Mouse (Mus musculus) lung, embryonic 14.5 days (tissue): Measurements from ENCODE around the gene Aldh3b1. TPM values are rescaled to one million over a fixed set of nuclear protein-coding genes. Genes with fewer than 3 reads are reported as not detected.

Source experiments
- ATAC-seq: fragments of 200-750 bp; cut with Nextera tagmentation; 2 replicates; pipeline ENCODE4 v1.8.0; 2017; ENCODE audit warnings: mild to moderate bottlenecking, moderate TSS enrichment, moderate library complexity; ENCODE audit not compliant: insufficient read depth
- DNase-seq: peaks from one replicate; pipeline ENCODE4 v3.0.0-alpha.2; 2015
- H3K27ac ChIP-seq: fragments of 300-500 bp; sonication (generic); 2 replicates; pipeline ENCODE4 v1.5.1; 2014; ENCODE audit warnings: low read depth, mild to moderate bottlenecking, moderate library complexity
- H3K27me3 ChIP-seq: fragments of 300-500 bp; sonication (generic); 2 replicates; pipeline ENCODE4 v1.6.1; 2014; ENCODE audit warnings: low read length, control low read depth; ENCODE audit not compliant: insufficient read depth
- H3K36me3 ChIP-seq: fragments of 300-500 bp; sonication (generic); 2 replicates; pipeline ENCODE4 v1.6.1; 2014; ENCODE audit warnings: control low read depth; ENCODE audit not compliant: insufficient read depth
- H3K4me1 ChIP-seq: fragments of 300-500 bp; sonication (generic); 2 replicates; pipeline ENCODE4 v1.6.1; 2014; ENCODE audit warnings: antibody characterized with exemption, control low read depth; ENCODE audit not compliant: insufficient read depth
- H3K4me2 ChIP-seq: fragments of 300-500 bp; sonication (generic); 2 replicates; pipeline ENCODE4 v1.6.1; 2014; ENCODE audit warnings: mild to moderate bottlenecking
- H3K4me3 ChIP-seq: fragments of 300-500 bp; sonication (generic); 2 replicates; pipeline ENCODE4 v1.5.1; 2014; ENCODE audit warnings: low read depth, low read length
- H3K9ac ChIP-seq: fragments of 300-500 bp; sonication (generic); 2 replicates; pipeline ENCODE4 v1.6.1; 2014
- H3K9me3 ChIP-seq: fragments of 300-500 bp; sonication (generic); 2 replicates; pipeline ENCODE4 v1.6.1; 2016; ENCODE audit warnings: low read depth, low read length, control low read depth
- CTCF ChIP-seq: IDR thresholded peaks from 2 replicates; pipeline ENCODE4 v1.5.1; 2016; ENCODE audit warnings: antibody characterized with exemption, low read depth
- WGBS: fragments of 180-500 bp; shearing (Covaris S2); extraction: QIAGEN DNeasy Blood & Tissue Kit; methylation state at CpG from one replicate; pipeline ENCODE4 v1.1.7; 2014; 5-methylcytosine and 5-hydroxymethylcytosine counted together
- polyA plus RNA-seq: library from polyadenylated mRNA; unstranded; fragments of >200 nt; fragmentation: Nextera tagmentation; extraction: Ambion mirVana; gene quantifications from 2 replicates; pipeline ENCODE4 v1.2.1, GENCODE M21; 2014

Aldh3b1 gene
- polyA plus RNA-seq, 1 experiment from 2014 or later, result 3.6 TPM

GRCm38 (mm10) chr19:3930262-3931057, 852 bp upstream of the Aldh3b1 start:
- peak; percentile 61 for DNase-seq
- H3K4me2 ChIP-seq, result peak overlapping the region; percentile 27; the same call in 1 of the 2 replicates
- no peaks in the 10 kb centered on the region for H3K36me3 ChIP-seq
- H3K27ac ChIP-seq, result peak overlapping the region; percentile 89
- no peak overlapping the region for H3K4me3 ChIP-seq
- H3K9ac ChIP-seq, result no peak overlapping the region
- H3K4me1 ChIP-seq, result peaks cover 19% of the 10 kb centered on the region
- TF ChIP-seq CTCF, result no peak
- H3K27me3 ChIP-seq, result no peaks in the 10 kb centered on the region
- 52% methylated on average over 21 of the region's 21 CpGs for WGBS
- H3K9me3 ChIP-seq, result no peaks in the 10 kb centered on the region
- ATAC-seq, result no peak

GRCm38 (mm10) chr19:3928779-3929178, 829 bp downstream of the Aldh3b1 start:
- Histone ChIP-seq H3K27me3 (no peaks in the 10 kb centered on the region), H3K4me1 (peaks cover 16% of the 10 kb centered on the region), H3K4me3 (no peak overlapping the region), H3K36me3 (no peaks in the 10 kb centered on the region), H3K9me3 (no peaks in the 10 kb centered on the region), H3K27ac (peak overlapping the region; percentile 89; the same call in 1 of the 2 replicates), H3K4me2 (peak overlapping the region; percentile 27; the same call in 1 of the 2 replicates), H3K9ac (no peak overlapping the region)
- ATAC-seq (no peak), DNase-seq (no peak)
- TF ChIP-seq CTCF, result no peak
- WGBS, result 82% methylated on average over 4 of the region's 4 CpGs

- no peaks in the 10 kb centered on the region for H3K9me3 ChIP-seq
- no peak for ATAC-seq
- WGBS, result 85% methylated on average over 4 of the region's 4 CpGs
These were observed 1.6 kb downstream of the Aldh3b1 start for GRCm38 (mm10) chr19:3927989-3928388.

DNA sequence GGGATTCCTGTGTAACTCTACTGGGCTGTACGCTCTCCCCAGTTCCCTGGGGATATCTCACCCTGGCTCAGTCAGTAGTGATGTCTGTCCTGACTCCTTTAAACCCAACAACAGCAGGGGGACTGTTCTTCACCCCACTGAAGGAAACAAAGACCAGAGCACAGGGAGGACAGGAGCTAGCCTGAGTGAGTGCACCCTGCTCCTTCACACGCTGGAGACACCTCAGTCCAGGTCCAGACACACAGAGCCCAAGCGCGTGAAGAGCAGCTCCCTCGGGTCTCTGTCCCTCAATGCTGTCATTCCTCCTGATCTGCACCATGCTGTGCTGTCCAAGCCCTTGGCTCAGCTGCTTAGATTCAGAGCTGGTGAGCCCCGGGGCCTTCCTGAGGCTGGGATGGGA, 2.9 kb downstream of the Aldh3b1 start:
- DNase-seq (no peak), ATAC-seq (no peak)
- no peaks in the 10 kb centered on the region for H3K9me3 ChIP-seq
- no peak overlapping the region for H3K27ac ChIP-seq
- H3K4me3 ChIP-seq, result no peak overlapping the region
- no peak overlapping the region for H3K9ac ChIP-seq
- WGBS, result 63% methylated on average over 6 of the region's 6 CpGs
- no peak overlapping the region for H3K4me2 ChIP-seq
- no peaks in the 10 kb centered on the region for H3K27me3 ChIP-seq
- peaks cover 16% of the 10 kb centered on the region for H3K4me1 ChIP-seq
- TF ChIP-seq CTCF, result no peak
- H3K36me3 ChIP-seq, result no peaks in the 10 kb centered on the region

More at GRCm38 (mm10) chr19:3927989-3928388, 1.6 kb downstream of the Aldh3b1 start:
- Histone ChIP-seq H3K36me3 (no peaks in the 10 kb centered on the region), H3K4me1 (peaks cover 16% of the 10 kb centered on the region), H3K27me3 (no peaks in the 10 kb centered on the region), H3K9ac (no peak overlapping the region), H3K4me3 (no peak overlapping the region), H3K4me2 (no peak overlapping the region), H3K27ac (no peak overlapping the region)
- no peak for DNase-seq
- no peak for TF ChIP-seq CTCF

- H3K9ac ChIP-seq, result no peak overlapping the region
- ATAC-seq (no peak), DNase-seq (peak; percentile 25)
- peak; percentile 49 for TF ChIP-seq CTCF
- no peaks in the 10 kb centered on the region for H3K27me3 ChIP-seq
- no peak overlapping the region for H3K27ac ChIP-seq
- H3K4me3 ChIP-seq, result no peak overlapping the region
- peaks cover 16% of the 10 kb centered on the region for H3K4me1 ChIP-seq
- WGBS, result 45% methylated on average over 3 of the region's 3 CpGs
- H3K36me3 ChIP-seq, result no peaks in the 10 kb centered on the region
- no peak overlapping the region for H3K4me2 ChIP-seq
- H3K9me3 ChIP-seq, result no peaks in the 10 kb centered on the region
These were observed 3.3 kb downstream of the Aldh3b1 start for GRCm38 (mm10) chr19:3926279-3926678.

DNA sequence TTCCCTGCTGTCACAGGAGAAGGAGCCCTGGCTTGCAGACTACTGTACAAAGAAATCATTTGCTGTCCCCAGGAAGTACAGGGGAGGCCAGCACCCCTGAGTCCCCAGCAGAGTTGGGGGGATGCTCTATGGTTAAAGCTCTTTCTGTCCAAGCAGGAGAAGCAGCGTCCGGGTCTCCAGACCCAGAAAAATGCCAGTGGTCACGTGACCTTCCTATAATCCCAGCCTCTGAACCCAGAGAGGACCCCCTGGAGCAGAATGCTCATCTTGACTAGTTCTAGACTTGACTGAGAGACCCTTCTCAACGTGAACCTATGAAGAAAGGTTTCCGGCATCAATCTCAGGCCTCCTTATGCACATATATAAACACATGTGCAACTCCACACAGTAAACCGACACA, 3.7 kb downstream of the Aldh3b1 start:
- TF ChIP-seq CTCF, result no peak
- Histone ChIP-seq H3K4me1 (peaks cover 16% of the 10 kb centered on the region), H3K27me3 (no peaks in the 10 kb centered on the region), H3K36me3 (no peaks in the 10 kb centered on the region), H3K4me3 (no peak overlapping the region), H3K4me2 (no peak overlapping the region), H3K9me3 (no peaks in the 10 kb centered on the region), H3K9ac (no peak overlapping the region), H3K27ac (no peak overlapping the region)
- 76% methylated on average over 6 of the region's 6 CpGs for WGBS
- DNase-seq (no peak), ATAC-seq (no peak)

GRCm38 (mm10) chr19:3924868-3925267, 4.7 kb downstream of the Aldh3b1 start:
- no peak overlapping the region for H3K4me2 ChIP-seq
- no peaks in the 10 kb centered on the region for H3K9me3 ChIP-seq
- 87% methylated on average over 7 of the region's 7 CpGs for WGBS
- H3K4me3 ChIP-seq, result no peak overlapping the region
- ATAC-seq (no peak), DNase-seq (no peak)
- no peak for TF ChIP-seq CTCF
- H3K4me1 ChIP-seq, result peaks cover 11% of the 10 kb centered on the region; the same call in 1 of the 2 replicates
- H3K27me3 ChIP-seq, result no peaks in the 10 kb centered on the region
- no peak overlapping the region for H3K9ac ChIP-seq
- H3K27ac ChIP-seq, result no peak overlapping the region
- H3K36me3 ChIP-seq, result no peaks in the 10 kb centered on the region
